Mouse (Mus musculus) heart, embryonic 11.5 days (tissue): Measurements from ENCODE around the gene Tanc2. TPM values are rescaled to one million over a fixed set of nuclear protein-coding genes. Genes with fewer than 3 reads are reported as not detected.

Experiments
- microRNA-seq: library from miRNA; unstranded; fragments of <30 nt; microRNA quantifications from one replicate; pipeline ENCODE4, GENCODE M21; 2016; ENCODE audit warnings: borderline number of aligned reads
- polyA plus RNA-seq: library from polyadenylated mRNA; unstranded; fragments of >200 nt; fragmentation: Nextera tagmentation; extraction: Ambion mirVana; gene quantifications from 2 replicates; pipeline ENCODE4 v1.2.1, GENCODE M21; 2014

Tanc2 gene
- polyA plus RNA-seq, 1 experiment from 2014 or later = 24.8 TPM

Small RNA genes within 50 kb of the gene (microRNA-seq; reads per million reads assigned to microRNA genes)
- gene Gm23990 = not detected

Other genes starting within 250 kb of the Tanc2 start
- gene March10, start 133.3 kb upstream of the Tanc2 start, polyA plus RNA-seq = 0.19 and 0.30 TPM in 2 replicates